Mouse (Mus musculus) heart, embryonic 10.5 days (tissue): ENCODE results near the gene Nxpe4. TPM values are rescaled to one million over a fixed set of nuclear protein-coding genes. Genes with fewer than 3 reads are reported as not detected.
"Not testable (repeated sequence)": the region's sequence is repeated elsewhere in the genome, so short reads cannot be mapped to it uniquely, and the experiment has no call there.

ENCODE experiments used
- DNase-seq: peaks from one replicate; pipeline ENCODE4 v3.0.0-alpha.2; 2017; ENCODE audit warnings: low spot score
- H3K27ac ChIP-seq: fragments of 300-500 bp; sonication (generic); 2 replicates; pipeline ENCODE4 v1.5.1; 2016; ENCODE audit warnings: mild to moderate bottlenecking
- H3K27me3 ChIP-seq: fragments of 300-500 bp; sonication (generic); 2 replicates; pipeline ENCODE4 v1.6.1; 2016; ENCODE audit warnings: mild to moderate bottlenecking; ENCODE audit not compliant: poor library complexity, insufficient read depth, severe bottlenecking
- H3K36me3 ChIP-seq: fragments of 300-500 bp; sonication (generic); 2 replicates; pipeline ENCODE4 v1.6.1; 2016; ENCODE audit warnings: mild to moderate bottlenecking, moderate library complexity
- H3K4me1 ChIP-seq: fragments of 300-500 bp; sonication (generic); 2 replicates; pipeline ENCODE4 v1.6.1; 2016; ENCODE audit warnings: mild to moderate bottlenecking
- H3K4me3 ChIP-seq: fragments of 300-500 bp; sonication (generic); 2 replicates; pipeline ENCODE4 v1.5.1; 2016; ENCODE audit warnings: mild to moderate bottlenecking, moderate library complexity
- H3K9me3 ChIP-seq: fragments of 300-500 bp; sonication (generic); 2 replicates; pipeline ENCODE4 v1.6.1; 2016; ENCODE audit warnings: mild to moderate bottlenecking, moderate library complexity
- WGBS: fragments of 180-500 bp; shearing (Covaris S2); methylation state at CpG from one replicate; pipeline ENCODE4 v1.1.7; 2016; 5-methylcytosine and 5-hydroxymethylcytosine counted together
- polyA plus RNA-seq: library from polyadenylated mRNA; unstranded; fragments of >200 nt; fragmentation: Nextera tagmentation; extraction: Ambion mirVana; gene quantifications from 2 replicates; pipeline ENCODE4 v1.2.1, GENCODE M21; 2016

Nxpe4 gene
- 2.5 and 3.1 TPM in 2 replicates for polyA plus RNA-seq

DNA sequence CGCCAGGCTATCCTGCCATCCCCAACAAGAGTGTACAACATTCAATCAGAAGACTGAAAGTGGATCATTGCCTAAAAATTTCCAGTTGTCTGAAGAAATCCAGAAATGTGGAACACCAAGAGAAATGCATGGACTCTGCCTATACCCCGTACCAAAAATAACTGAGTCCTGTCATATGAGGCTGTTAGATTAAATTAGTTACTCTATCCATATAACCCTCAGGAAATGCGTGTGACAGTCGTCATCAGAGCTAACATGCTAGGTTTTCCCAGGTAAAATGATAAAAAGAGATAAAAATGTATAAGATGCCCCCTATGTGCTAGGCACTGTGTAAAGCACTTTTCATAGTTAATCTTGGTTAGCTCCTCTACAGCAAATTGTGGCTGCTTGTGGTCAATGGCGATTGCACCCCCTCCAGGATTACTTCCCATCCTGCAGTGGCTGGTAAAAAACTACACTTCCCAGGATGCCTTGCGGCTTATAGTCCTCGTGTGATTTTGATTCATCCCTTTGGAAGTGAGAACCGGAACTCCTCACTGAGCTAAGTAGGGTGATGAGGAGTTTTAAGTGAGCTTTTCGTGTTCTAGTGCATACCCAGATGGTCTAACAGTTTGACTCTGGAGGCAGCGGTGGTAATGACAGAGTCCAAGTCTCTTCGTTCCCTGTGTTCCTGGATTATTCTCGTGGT is at the start of gene Nxpe4:
TSS of gene Nxpe4 (plus strand) at position 519 of the 688 bp plus-strand sequence.
- no peak within 1 kb of the TSS for H3K27ac ChIP-seq
- no peak for DNase-seq

GRCm38 (mm10) chr9:48126815-48127214 is 35.0 kb upstream of the Nxpe4 start:
- 28% methylated on average over 3 of the region's 3 CpGs for WGBS
- H3K4me3 ChIP-seq, result no peak overlapping the region
- H3K27ac ChIP-seq, result no peak overlapping the region
- H3K36me3 ChIP-seq, result no peaks in the 10 kb centered on the region
- H3K9me3 ChIP-seq, result no peaks in the 10 kb centered on the region
- H3K4me1 ChIP-seq, result no peaks in the 10 kb centered on the region
- DNase-seq, result no peak
- H3K27me3 ChIP-seq, result no peaks in the 10 kb centered on the region

More for the DNA sequence above, at the start of gene Nxpe4:
- Histone ChIP-seq H3K4me1 (peaks cover 7% of the 10 kb centered on the region), H3K9me3 (no peaks in the 10 kb centered on the region), H3K4me3 (peak within 1 kb of the TSS; percentile 58), H3K27me3 (no peaks in the 10 kb centered on the region), H3K36me3 (no peaks in the 10 kb centered on the region)
- 33% methylated on average over 12 of the region's 12 CpGs for WGBS

DNA sequence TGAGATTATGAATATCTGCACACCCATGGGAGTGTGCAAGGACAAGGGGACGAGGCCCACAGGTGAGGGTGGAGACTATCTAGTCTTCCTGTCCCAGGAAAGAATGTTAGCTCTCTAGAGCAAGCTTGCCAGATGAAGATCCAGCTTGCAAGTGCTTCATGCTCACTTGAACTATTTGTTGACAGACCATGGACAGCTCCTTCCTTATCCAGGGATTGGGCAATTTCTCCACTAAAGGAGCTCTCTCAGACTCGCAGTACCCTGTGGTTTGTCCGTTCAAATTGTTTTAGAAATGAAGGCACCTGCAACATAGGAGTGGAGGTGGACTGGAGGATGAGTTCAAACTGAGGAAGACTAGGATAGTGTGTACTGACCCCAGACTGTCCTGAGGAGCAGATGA is 24.3 kb upstream of the Nxpe4 start:
- WGBS, result 27% methylated on average over 3 of the region's 3 CpGs
- no peak overlapping the region for H3K27ac ChIP-seq
- no peaks in the 10 kb centered on the region for H3K27me3 ChIP-seq
- H3K4me1 ChIP-seq, result no peaks in the 10 kb centered on the region
- no peaks in the 10 kb centered on the region for H3K9me3 ChIP-seq
- no peak overlapping the region for H3K4me3 ChIP-seq
- no peaks in the 10 kb centered on the region for H3K36me3 ChIP-seq
- DNase-seq, result no peak

DNA sequence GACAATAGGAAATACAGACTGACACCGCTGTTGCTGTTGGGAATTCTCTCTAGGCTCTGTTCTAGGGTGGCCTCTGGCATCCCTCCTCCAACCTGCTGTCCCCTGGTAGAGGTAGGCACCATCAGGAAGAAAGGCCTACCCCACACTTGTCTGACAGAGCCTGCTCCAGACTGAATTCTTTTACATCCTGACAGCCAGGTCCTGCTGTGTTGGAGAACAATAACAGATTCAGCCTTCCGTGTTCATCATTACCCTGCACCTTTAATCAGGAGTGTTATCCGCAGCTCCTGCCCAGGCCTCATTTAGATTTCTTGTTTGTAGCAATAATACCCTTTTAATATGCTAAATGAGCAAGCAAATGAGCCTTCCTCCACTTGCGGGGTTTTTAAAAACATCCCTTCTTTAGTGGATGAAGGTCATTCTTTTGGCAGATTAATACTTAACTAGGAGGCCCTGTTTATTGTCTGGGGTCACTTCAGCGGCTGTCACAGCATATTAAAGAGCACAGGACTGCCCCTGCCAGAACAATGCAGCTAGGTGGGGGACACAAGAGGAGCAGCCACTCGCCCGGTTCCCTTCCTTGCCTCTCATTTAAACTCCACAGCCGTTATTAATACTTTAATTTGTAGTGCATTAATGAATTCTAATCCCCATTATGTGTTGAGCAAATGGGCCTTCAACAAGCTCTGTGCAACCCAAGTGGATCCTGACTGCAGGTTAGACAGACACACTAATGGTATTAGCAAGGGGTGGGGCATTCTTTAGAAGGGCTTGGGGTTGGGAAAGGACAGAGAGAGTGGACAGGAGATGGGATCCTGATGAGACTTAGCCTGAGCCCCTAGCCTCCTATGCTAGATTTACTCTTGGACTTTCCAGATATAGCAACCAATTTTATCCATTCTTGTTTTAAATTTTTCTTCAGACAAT is 21.1 kb upstream of the Nxpe4 start:
- DNase-seq, result no peak
- Histone ChIP-seq H3K4me1 (no peaks in the 10 kb centered on the region), H3K36me3 (no peaks in the 10 kb centered on the region), H3K9me3 (no peaks in the 10 kb centered on the region), H3K4me3 (no peak overlapping the region), H3K27me3 (no peaks in the 10 kb centered on the region), H3K27ac (no peak overlapping the region)
- 43% methylated on average over 8 of the region's 8 CpGs for WGBS

DNA sequence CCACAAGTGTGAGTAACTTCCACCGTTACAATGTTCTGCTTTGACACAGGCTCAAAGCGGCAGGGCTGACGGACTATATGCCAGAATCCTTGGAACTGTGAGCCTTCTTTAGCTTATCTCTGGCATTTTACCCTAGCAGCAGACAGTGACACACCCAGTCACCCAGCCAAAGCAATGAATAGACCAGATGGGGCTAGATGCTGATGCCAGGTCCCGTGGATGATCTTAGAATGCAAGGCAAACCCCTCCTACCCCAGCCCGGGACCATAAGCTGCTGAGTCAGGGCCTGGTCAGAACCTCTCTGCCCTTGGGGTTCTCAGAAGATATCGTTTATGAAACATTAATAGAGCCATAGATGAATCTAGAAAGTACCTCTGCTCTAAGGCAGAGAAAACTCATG is 19.2 kb upstream of the Nxpe4 start:
- Histone ChIP-seq H3K9me3 (no peaks in the 10 kb centered on the region), H3K27ac (no peak overlapping the region), H3K27me3 (no peaks in the 10 kb centered on the region), H3K4me1 (no peaks in the 10 kb centered on the region), H3K36me3 (no peaks in the 10 kb centered on the region), H3K4me3 (no peak overlapping the region)
- WGBS, result 81% methylated on average over 6 of the region's 6 CpGs
- no peak for DNase-seq

DNA sequence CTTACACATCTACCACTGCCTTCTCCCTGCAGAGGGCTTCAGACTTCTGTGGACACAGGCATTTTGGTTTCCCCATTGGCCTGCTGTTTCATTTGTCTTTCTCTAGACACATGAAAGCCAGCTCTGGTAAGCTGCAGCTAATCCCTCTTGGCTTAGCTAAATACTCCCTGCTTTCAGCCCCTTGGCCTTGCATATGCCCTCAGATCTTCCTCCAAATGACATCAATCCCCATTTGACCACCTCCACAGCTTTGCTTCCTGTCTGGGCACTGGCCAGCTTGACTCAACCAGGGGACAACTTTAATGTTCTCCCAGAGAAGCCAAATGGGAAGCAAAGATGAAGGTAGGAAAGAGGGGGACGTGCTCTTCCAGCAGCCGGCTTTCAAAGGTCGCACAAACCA is 15.1 kb upstream of the Nxpe4 start:
- 0 out of 2 replicates have a peak, but pooled peaks cover 3% of the 10 kb centered on the region for H3K27me3 ChIP-seq
- H3K36me3 ChIP-seq, result no peaks in the 10 kb centered on the region
- no peak for DNase-seq
- H3K27ac ChIP-seq, result no peak overlapping the region
- WGBS, result 88% methylated on average over 3 of the region's 3 CpGs
- H3K9me3 ChIP-seq, result no peaks in the 10 kb centered on the region
- H3K4me1 ChIP-seq, result no peaks in the 10 kb centered on the region
- no peak overlapping the region for H3K4me3 ChIP-seq

- 57% methylated on average over 6 of the region's 6 CpGs for WGBS
- H3K4me1 ChIP-seq, result not testable (repeated sequence)
These were observed 4.7 kb downstream of the Nxpe4 start for GRCm38 (mm10) chr9:48166531-48166930.

GRCm38 (mm10) chr9:48176764-48177163 is 14.9 kb downstream of the Nxpe4 start:
- no peak for DNase-seq
- 51% methylated on average over 1 of the region's 1 CpGs for WGBS

More at GRCm38 (mm10) chr9:48166531-48166930, 4.7 kb downstream of the Nxpe4 start:
- not testable (repeated sequence) for H3K9me3 ChIP-seq, DNase-seq, H3K4me3 ChIP-seq, H3K27ac ChIP-seq, H3K36me3 ChIP-seq, H3K27me3 ChIP-seq

GRCm38 (mm10) chr9:48181300-48181699 is 19.5 kb downstream of the Nxpe4 start:
- WGBS, result 90% methylated on average over 7 of the region's 7 CpGs
- Histone ChIP-seq H3K27me3 (no peaks in the 10 kb centered on the region), H3K27ac (no peak overlapping the region), H3K4me3 (no peak overlapping the region), H3K9me3 (no peaks in the 10 kb centered on the region), H3K4me1 (0 out of 2 replicates have a peak, but pooled peaks cover 4% of the 10 kb centered on the region), H3K36me3 (no peaks in the 10 kb centered on the region)
- no peak for DNase-seq

More at GRCm38 (mm10) chr9:48176764-48177163, 14.9 kb downstream of the Nxpe4 start:
- no peaks in the 10 kb centered on the region for H3K36me3 ChIP-seq
- peaks cover 9% of the 10 kb centered on the region; the same call in 1 of the 2 replicates for H3K4me1 ChIP-seq
- H3K27ac ChIP-seq, result no peak overlapping the region
- H3K9me3 ChIP-seq, result no peaks in the 10 kb centered on the region
- no peak overlapping the region for H3K4me3 ChIP-seq
- no peaks in the 10 kb centered on the region for H3K27me3 ChIP-seq

DNA sequence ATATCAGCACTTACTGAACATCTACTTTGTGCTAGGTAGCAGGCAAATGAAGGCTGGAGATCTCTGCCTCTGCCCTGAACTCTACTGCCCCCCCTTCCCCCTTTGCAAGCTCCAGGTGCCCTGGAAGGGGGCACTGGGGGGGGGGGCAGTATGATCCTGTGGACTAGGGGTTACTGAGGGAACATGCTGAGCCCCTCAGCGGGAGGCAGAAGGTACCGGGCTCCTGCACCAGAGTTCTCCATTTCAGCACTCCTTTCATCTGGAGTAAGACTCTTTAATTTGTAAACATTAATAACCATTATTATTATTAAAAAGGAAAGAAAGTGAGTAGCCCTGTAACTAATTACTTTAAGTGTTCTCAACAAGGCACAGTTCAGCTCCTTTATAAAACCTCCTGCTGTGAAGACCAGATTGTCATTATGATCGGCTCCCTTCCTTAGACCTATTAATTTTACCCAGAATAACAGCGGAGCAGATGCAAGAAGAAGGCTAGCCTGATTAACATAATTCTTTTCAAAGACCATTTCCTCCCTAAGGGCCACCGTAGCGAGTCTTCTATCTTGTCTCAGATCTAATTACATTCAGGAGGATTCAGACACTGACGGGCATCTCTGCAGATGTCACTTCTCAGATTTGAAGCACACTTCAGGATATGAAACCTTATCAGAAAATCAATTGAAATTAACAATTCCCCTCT is 21.0 kb downstream of the Nxpe4 start:
- Histone ChIP-seq H3K36me3 (no peaks in the 10 kb centered on the region), H3K9me3 (no peaks in the 10 kb centered on the region), H3K27ac (no peak overlapping the region), H3K4me3 (no peak overlapping the region), H3K4me1 (0 out of 2 replicates have a peak, but pooled peaks cover 2% of the 10 kb centered on the region), H3K27me3 (no peaks in the 10 kb centered on the region)
- 70% methylated on average over 7 of the region's 7 CpGs for WGBS
- DNase-seq, result no peak

DNA sequence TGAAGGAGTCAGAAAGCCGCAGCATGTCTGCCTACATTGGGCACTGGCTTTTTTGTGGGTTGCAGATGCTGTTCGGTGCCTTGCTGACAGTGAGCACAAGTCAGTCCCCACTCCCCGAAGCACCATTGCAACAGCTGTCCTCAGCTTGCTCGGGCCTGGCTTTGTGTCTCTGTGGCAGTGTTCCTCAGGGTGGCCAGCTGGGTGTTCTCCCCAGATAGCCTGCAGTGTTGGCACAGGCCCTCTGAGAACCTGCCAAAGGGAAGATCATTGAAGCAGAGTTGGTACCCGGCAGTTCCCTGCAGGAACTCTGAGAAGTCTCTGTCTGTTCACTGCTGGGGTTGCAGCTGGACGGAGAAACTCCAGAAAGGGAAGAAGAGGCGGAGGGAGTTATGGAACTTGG is 22.5 kb downstream of the Nxpe4 start:
- 75% methylated on average over 7 of the region's 7 CpGs for WGBS
- Histone ChIP-seq H3K36me3 (no peaks in the 10 kb centered on the region), H3K27ac (no peak overlapping the region), H3K4me3 (no peak overlapping the region), H3K27me3 (no peaks in the 10 kb centered on the region), H3K4me1 (no peaks in the 10 kb centered on the region), H3K9me3 (no peaks in the 10 kb centered on the region)
- DNase-seq, result no peak

GRCm38 (mm10) chr9:48188854-48189253 is 27.0 kb downstream of the Nxpe4 start:
- Histone ChIP-seq H3K36me3 (no peaks in the 10 kb centered on the region), H3K4me3 (no peak overlapping the region), H3K27me3 (no peaks in the 10 kb centered on the region), H3K9me3 (no peaks in the 10 kb centered on the region), H3K27ac (no peak overlapping the region), H3K4me1 (no peaks in the 10 kb centered on the region)
- WGBS, result 69% methylated on average over 6 of the region's 6 CpGs
- no peak for DNase-seq
